Mouse (Mus musculus): Measurements from ENCODE around the gene Epb41l3. TPM values are rescaled to one million over a fixed set of nuclear protein-coding genes. Genes with fewer than 3 reads are reported as not detected.

Gene Epb41l3
- polyA plus RNA-seq, 1 experiment from 2014 or later = 8.5 TPM

- Histone ChIP-seq H3K27me3 (ENCODE audit: control insufficient read depth, insufficient read depth, low read depth, low read length) (no peaks in the 10 kb centered on the region), H3K9ac (ENCODE audit: low read depth, low read length) (no peak overlapping the region), H3K4me1 (ENCODE audit: control insufficient read depth, low read depth, low read length) (no peaks in the 10 kb centered on the region), H3K27ac (ENCODE audit: low read length) (no peak overlapping the region), H3K4me3 (ENCODE audit: low read depth, low read length) (no peak overlapping the region), H3K4me2 (ENCODE audit: low read depth, low read length) (no peak overlapping the region), H3K36me3 (ENCODE audit: control insufficient read depth, insufficient read depth) (no peaks in the 10 kb centered on the region), H3K9me3 (replicated peaks; ENCODE audit: control insufficient read depth, low read length) (no peaks in the 10 kb centered on the region)
- no peak for ATAC-seq (ENCODE audit: low read depth)
- 32% methylated on average over 10 of the region's 10 CpGs for WGBS (ENCODE audit: insufficient replicate concordance)
Observed at GRCm38 (mm10) chr17:69320496-69320895, 245.0 kb downstream of the Epb41l3 start.

- 80% methylated on average over 2 of the region's 2 CpGs for WGBS (ENCODE audit: insufficient replicate concordance)
- Histone ChIP-seq H3K4me1 (ENCODE audit: control insufficient read depth, low read depth, low read length) (no peaks in the 10 kb centered on the region), H3K36me3 (ENCODE audit: control insufficient read depth, insufficient read depth) (no peaks in the 10 kb centered on the region), H3K9me3 (replicated peaks; ENCODE audit: control insufficient read depth, low read length) (no peaks in the 10 kb centered on the region), H3K4me2 (ENCODE audit: low read depth, low read length) (no peak overlapping the region), H3K27ac (ENCODE audit: low read length) (no peak overlapping the region), H3K9ac (ENCODE audit: low read depth, low read length) (no peak overlapping the region), H3K4me3 (ENCODE audit: low read depth, low read length) (no peak overlapping the region), H3K27me3 (ENCODE audit: control insufficient read depth, insufficient read depth, low read depth, low read length) (no peaks in the 10 kb centered on the region)
- ATAC-seq (ENCODE audit: low read depth) = no peak
Observed at GRCm38 (mm10) chr17:69322721-69323120, 247.2 kb downstream of the Epb41l3 start.

Other genes with a start within 250 kb of the Epb41l3 start
- gene Tmem200c, start 249.1 kb upstream of the Epb41l3 start, polyA plus RNA-seq (2015; fragmentation: Nextera tagmentation; extraction: Ambion mirVana) = not detected in 2 replicates